Mouse (Mus musculus): Measurements from ENCODE around the gene Fsd1l. TPM values are rescaled to one million over a fixed set of nuclear protein-coding genes. Genes with fewer than 3 reads are reported as not detected.

Gene Fsd1l
- total RNA-seq (2021) = 10 to 100 TPM; 12.3 to 12.6 TPM
- long read RNA-seq, experiment 1, partial matches to known transcripts = 0 of 1 reads
- long read RNA-seq, experiment 1, other reads (novel, unspliced or antisense) = 1 of 1 reads
- long read RNA-seq, experiment 2, partial matches to known transcripts = 0 of 2 reads
- long read RNA-seq, experiment 2, other reads (novel, unspliced or antisense) = 2 of 2 reads

GRCm38 (mm10) chr4:53631316-53632010, at the start of gene Fsd1l:
TSS of gene Fsd1l (plus strand) at chr4:53631471.
- peak; percentile 67 to 69 for DNase-seq
- intact Hi-C loops (cut with DNase I) = no loop called here

- DNase-seq = no peak
- intact Hi-C loops (cut with DNase I) = no loop called here
Observed at GRCm38 (mm10) chr4:53587676-53588075, 43.6 kb upstream of the Fsd1l start.

- DNase-seq = no peak
- intact Hi-C loops (cut with DNase I) = no loop called here
Observed at GRCm38 (mm10) chr4:53588936-53589335, 42.3 kb upstream of the Fsd1l start.

GRCm38 (mm10) chr4:53589466-53589865, 41.8 kb upstream of the Fsd1l start:
- intact Hi-C loops (cut with DNase I) = no loop called here
- no peak for DNase-seq

GRCm38 (mm10) chr4:53590163-53590562, 41.1 kb upstream of the Fsd1l start:
- intact Hi-C loops (cut with DNase I) = loop anchor here (5.0 kb wide), 1 partner anchor 208 kb away; no protein-coding TSS in a partner anchor

GRCm38 (mm10) chr4:53590691-53591447, 40.4 kb upstream of the Fsd1l start:
- intact Hi-C loops (cut with DNase I) = loop anchor here (5.0 kb wide), 1 partner anchor 209 kb away; no protein-coding TSS in a partner anchor
- no peak for DNase-seq

More at GRCm38 (mm10) chr4:53590163-53590562, 41.1 kb upstream of the Fsd1l start:
- DNase-seq = no peak

- DNase-seq = no peak
- intact Hi-C loops (cut with DNase I) = loop anchor here (5.0 kb wide), 1 partner anchor 209 kb away; no protein-coding TSS in a partner anchor
Observed at GRCm38 (mm10) chr4:53591536-53591935, 39.7 kb upstream of the Fsd1l start.

- intact Hi-C loops (cut with DNase I) = loop anchor here (5.0 kb wide), 1 partner anchor 210 kb away; no protein-coding TSS in a partner anchor
Observed at GRCm38 (mm10) chr4:53591941-53592340, 39.3 kb upstream of the Fsd1l start.

GRCm38 (mm10) chr4:53592386-53592785, 38.9 kb upstream of the Fsd1l start:
- intact Hi-C loops (cut with DNase I) = loop anchor here (5.0 kb wide), 1 partner anchor 210 kb away; no protein-coding TSS in a partner anchor
- no peak for DNase-seq

More at GRCm38 (mm10) chr4:53591941-53592340, 39.3 kb upstream of the Fsd1l start:
- DNase-seq = no peak

GRCm38 (mm10) chr4:53594204-53594603, 37.1 kb upstream of the Fsd1l start:
- DNase-seq = peak in 1 of 2 experiments; percentile 47
- intact Hi-C loops (cut with DNase I) = loop anchor here (5.0 kb wide), 1 partner anchor 212 kb away; no protein-coding TSS in a partner anchor

- intact Hi-C loops (cut with DNase I) = no loop called here
- no peak for DNase-seq
Observed at GRCm38 (mm10) chr4:53595246-53596062, 35.8 kb upstream of the Fsd1l start.

GRCm38 (mm10) chr4:53596063-53596895, 35.0 kb upstream of the Fsd1l start:
- intact Hi-C loops (cut with DNase I) = no loop called here
- no peak for DNase-seq

GRCm38 (mm10) chr4:53600462-53600861, 30.8 kb upstream of the Fsd1l start:
- no peak for DNase-seq
- intact Hi-C loops (cut with DNase I) = loop anchor here (5.0 kb wide), 1 partner anchor 112 kb away; the partner anchor contains the start of gene Fktn

- DNase-seq = no peak
- intact Hi-C loops (cut with DNase I) = no loop called here
Observed at GRCm38 (mm10) chr4:53614576-53615225, 16.6 kb upstream of the Fsd1l start.

- intact Hi-C loops (cut with DNase I) = no loop called here
- DNase-seq = no peak
Observed at GRCm38 (mm10) chr4:53617968-53618367, 13.3 kb upstream of the Fsd1l start.

GRCm38 (mm10) chr4:53620104-53620503, 11.2 kb upstream of the Fsd1l start:
- intact Hi-C loops (cut with DNase I) = no loop called here
- DNase-seq = no peak

GRCm38 (mm10) chr4:53621084-53621483, 10.2 kb upstream of the Fsd1l start:
- no peak for DNase-seq
- intact Hi-C loops (cut with DNase I) = no loop called here

- DNase-seq = no peak
- intact Hi-C loops (cut with DNase I) = no loop called here
Observed at GRCm38 (mm10) chr4:53621490-53621889, 9.8 kb upstream of the Fsd1l start.

- intact Hi-C loops (cut with DNase I) = no loop called here
- DNase-seq = no peak
Observed at GRCm38 (mm10) chr4:53623711-53624110, 7.6 kb upstream of the Fsd1l start.
